Mouse (Mus musculus) kidney, postnatal 36 days (tissue): ENCODE measurements around the gene Ikzf3.

Experiments
- DNase-seq, 2 experiments: peaks; one replicate each; pipeline ENCODE4 v3.0.0; 2021 to 2022; ENCODE audit warnings: mixed read lengths in 2 of 2

The Ikzf3 gene

DNA sequence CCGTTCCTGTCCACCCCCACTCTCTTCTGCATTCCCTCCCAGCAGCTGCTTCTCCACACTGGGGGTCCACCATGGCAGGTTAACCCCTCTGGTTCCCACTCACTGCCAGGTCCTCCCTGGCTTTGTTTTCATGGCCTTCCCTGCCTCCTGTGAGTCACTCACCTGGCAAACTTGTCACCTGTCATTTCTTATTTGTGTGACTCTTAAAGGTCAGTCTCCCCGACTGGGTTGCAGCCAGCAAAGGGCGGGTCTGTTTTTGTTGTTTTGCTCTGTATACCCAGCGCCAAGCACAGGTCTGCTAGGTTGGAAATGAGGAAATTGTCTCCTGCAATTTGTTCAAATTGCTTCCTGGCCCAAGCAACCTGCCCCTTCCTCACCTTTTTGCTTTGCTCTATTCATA, 100.2 kb downstream of the Ikzf3 start:
- DNase-seq: peak; percentile 76 to 80

DNA sequence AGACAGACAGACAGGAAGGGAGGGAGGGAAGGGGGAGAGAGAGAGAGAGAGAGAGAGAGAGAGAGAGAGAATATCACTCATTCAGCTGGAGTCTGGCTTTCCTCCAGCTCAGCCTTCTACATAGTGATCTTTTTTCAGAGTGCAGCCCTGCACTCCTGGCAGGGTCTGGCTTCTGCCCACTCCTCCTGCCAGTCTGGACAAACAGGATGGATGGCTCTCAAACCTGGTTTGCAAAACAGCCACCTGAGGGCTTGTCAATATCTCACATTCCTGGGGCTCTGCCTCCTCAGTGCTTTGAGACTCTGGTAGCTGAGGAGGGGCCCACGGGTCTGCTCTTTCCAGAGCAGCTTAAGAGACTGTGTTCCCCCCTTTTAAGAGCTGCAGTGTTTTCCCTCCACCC, 100.6 kb downstream of the Ikzf3 start:
- DNase-seq: peak in 1 of 2 experiments; percentile 33

DNA sequence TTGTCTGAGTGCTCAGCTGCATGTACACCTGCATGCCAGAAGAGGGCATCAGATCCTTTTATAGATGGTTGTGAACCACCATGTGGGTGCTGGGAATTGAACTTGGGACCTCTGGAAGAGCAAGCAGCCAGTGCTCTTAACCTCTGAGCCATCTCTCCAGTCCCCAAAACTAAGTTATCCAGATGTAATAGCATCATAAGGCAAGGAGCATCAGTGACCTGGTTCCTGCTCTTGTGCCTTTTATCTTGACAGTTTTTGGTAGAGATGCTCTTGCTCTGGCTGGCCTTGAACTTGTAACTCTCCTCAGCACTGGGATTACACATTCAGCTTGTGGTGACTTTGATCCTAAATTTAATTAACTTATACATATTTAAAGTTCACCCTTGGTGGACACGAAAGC, 102.1 kb downstream of the Ikzf3 start:
- DNase-seq: no peak

DNA sequence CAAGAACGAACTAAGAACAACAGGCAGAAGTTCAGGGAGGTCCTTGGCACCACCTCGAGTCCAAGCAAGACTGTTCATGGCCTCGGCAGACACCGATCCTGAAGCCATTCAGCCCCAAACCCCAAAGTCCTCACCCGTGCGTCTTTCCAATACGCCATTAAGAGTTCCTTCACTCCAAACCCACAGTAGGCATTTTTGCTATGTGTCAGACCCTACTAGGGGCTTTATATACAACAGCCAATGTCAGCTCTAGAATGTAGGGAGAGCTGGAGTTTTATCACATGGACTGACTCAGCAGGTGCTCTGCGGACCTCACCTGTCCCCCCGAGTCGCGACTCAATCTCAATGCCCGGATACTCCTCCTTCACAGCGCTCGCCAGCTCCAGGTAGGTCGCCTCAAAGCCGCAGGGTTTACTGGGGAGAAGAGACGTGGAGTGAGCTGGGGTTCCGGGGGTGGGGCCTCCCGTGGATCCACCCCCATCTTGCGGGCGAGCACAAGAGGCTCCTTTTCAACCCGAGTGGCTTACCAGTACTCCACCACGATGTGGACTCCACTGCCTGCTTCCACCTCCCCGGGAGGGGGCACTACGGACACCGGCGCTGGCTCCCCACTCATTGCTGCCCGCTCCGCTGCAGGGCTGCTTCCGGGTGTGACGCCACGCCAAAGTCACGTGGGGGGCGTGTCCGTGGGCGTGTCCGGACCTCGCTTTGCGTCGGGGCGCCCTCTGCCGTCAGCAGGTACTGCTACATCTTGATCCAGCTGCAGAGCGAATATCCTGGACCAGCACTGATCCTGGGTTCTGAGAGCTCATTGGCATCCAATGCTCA, 107.3 kb downstream of the Ikzf3 start, which contains the start of gene Mien1:
Gene Mien1, minus strand, starts transcription at position 661 of the 828 bp plus-strand sequence.
- DNase-seq: peak; percentile 96 to 99

DNA sequence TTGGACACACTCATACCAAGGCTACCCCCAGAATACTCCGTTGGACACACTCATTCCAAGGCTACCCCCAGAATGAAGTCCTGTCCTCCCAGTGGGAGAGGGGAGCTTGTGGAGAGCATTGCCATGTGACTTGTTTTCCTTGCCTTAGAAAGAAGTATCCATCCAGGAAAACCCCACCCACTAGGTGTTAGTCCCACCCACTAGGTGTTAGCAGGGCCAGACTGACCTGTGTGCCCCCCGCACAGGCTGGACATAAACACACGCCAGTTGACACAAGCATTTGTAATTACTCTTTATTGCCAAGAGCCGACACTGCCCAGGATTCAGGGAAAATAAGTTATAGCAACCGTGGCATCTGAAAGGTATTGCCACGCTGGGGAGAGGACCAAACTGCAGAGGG, 108.4 kb downstream of the Ikzf3 start:
- peak; percentile 56 to 66 for DNase-seq

DNA sequence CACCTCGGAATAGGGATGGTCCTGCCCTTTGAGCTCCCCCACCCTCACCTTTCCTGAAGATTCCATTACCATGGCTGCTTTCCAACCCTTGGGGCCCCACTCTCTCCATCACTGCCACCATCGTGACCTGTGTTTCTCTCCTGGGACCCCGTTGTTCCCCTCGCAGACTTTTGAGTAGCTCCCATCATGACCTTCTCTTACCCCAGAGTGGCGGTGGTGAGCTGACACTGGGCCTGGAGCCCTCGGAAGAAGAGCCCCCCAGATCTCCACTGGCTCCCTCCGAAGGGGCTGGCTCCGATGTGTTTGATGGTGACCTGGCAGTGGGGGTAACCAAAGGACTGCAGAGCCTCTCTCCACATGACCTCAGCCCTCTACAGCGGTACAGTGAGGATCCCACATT, 110.1 kb downstream of the Ikzf3 start:
- no peak for DNase-seq

DNA sequence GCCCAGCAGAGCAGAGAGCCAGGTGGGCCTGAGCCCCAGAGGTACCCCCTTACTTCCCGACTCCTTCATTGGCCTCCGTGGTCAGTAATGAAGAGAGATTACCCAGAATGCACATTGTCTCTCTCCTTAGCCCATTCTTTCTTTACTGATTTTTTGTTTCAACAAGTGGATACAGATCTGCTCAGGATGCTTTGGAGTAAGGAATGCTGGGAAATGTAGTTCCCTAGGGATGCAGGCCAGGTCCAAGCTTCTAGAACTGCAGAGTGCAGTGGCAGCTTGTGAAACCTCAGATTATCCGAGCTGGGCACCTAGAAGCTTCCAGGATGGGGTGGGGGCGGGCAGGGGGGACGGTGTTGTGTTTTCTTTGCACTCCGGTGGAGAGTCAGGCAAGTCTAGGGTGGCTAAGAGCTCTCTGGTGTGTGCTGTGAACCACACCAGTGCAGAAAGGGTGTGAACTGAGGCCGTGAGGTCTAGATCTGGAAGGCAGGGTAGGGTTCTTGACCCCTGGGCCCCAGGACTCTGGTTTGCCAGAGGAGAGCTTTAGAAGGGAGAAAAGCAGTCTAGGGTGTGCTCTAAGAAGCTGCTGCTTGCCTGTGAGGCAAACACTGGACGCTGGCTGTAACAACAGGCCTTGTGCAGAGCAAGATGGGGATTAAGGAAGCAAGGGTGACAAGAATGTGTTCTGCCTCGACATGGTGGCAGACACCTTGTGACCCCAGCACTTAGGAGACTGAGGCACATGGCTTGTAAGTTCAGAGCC, 113.9 kb downstream of the Ikzf3 start:
- DNase-seq: no peak

DNA sequence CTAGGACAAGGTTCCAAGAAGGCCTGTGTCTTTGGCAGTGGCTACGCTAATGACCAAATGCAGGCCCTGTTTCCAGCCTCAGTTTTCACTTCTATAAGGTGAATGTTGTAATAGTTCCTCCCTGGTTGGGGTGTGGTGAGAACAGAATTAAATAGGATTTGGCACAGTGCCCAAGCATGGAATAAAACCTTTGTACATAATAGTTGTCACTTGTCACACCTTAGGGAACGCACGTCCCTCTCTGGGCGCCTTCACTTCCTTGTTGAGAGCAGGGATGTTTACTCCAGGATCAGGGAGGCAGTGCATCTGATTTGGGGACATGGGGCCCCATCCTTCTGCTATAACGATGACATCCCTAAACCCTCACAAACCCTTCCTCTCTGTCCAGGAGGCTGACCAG, 117.4 kb downstream of the Ikzf3 start:
- DNase-seq: no peak

DNA sequence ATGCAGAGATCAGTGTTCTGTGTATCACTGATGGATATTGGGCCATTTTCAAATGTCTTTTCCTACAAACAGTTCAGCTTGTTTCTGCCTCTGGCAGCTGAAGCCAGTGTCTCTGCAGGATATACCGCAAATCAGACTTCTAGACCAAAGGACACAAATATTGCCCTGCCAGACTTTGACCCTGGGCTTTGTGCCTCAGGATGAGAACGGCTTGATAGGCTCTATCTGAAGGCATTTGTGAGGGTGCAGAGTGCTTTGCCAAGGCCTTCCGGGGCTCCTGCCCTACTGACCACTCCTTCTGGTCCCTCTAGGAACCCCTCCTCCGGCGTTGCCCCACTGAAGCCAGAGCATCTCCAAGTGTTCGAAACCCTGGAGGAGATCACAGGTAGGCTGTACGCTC, 119.2 kb downstream of the Ikzf3 start:
- DNase-seq: peak; percentile 70 to 77

DNA sequence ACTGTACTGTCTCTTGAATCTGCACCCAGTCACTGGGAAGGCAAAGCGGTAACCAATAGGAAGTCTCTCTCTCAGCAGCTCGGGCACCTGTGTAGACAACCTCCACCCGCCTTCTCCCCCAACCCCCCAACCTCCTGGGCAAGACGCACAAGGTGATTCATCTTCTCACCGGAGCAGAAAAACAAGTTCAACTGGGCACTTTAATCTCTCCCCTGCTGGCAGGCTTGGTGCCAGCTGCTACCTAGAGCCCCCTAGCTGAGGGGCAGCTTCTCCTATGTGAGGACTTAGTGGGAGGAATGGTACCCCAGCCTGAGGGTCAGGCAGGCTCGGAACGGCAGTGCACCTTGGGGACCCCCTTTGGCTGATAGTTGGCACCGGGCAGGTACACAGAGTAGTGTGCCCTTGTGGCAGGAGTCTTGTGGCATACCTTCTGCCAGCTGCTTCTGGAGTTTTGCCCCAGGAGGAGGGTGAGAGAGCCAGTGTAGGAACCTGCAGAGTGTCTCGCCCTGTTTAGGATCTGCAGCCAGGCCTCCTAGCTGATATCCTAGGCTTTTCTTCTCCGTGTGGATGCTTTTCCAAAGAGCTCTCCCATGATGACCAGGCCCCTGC, 126.8 kb downstream of the Ikzf3 start:
- DNase-seq: peak; percentile 80 to 84

DNA sequence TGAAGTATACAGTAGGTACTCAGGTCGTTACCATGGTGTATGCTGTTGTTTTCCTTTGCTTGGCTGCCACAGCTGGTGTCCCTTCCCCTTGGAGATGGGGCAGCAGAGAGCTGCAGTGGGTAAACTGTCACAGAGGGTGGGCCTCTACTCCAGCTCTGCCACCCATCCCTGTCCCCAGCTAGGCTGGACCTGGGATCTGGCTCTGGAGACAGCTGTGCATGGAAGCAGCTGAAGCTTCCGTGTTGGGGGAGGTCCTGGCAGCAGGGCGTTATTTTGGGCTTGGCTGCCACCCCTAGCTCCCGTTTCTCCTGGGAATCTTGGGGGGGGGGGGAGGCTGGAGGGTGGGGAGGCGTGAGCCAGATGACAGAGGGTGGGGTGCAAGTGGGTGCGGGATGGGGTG, 127.6 kb downstream of the Ikzf3 start:
- no peak for DNase-seq

DNA sequence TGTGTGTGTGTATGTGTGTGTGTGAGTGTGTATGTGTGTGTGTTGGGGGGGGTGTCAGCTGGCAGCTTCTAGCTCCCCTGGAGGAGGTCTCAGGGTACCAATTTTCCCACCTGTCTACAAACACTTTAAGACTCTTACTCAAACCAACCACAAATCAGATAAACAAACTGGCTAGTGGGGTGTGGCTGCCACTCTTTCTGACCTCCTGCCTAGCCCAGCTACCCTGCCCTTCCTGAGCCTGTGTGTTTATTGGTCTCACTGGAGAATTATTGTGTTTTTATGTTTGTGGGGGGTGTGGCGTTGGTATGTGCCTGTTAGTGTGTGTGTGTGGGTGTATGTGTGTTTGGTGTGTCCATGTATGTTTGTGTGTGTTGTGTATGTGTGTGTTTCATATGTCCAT, 128.8 kb downstream of the Ikzf3 start:
- no peak for DNase-seq
